Mouse (Mus musculus) hindbrain, embryonic 11.5 days (tissue): ENCODE measurements around the gene Map3k13. TPM values are rescaled to one million over a fixed set of nuclear protein-coding genes. Genes with fewer than 3 reads are reported as not detected.

Experiments used
- ATAC-seq: fragments of 200-750 bp; cut with Nextera tagmentation; 2 replicates; pipeline ENCODE4 v1.8.0; 2017; ENCODE audit warnings: mild to moderate bottlenecking, moderate TSS enrichment, moderate library complexity; ENCODE audit not compliant: low FRiP score
- DNase-seq: peaks from one replicate; pipeline ENCODE4 v3.0.0-alpha.2; 2015; ENCODE audit warnings: low spot score
- H3K27ac ChIP-seq: fragments of 300-500 bp; sonication (generic); 2 replicates; pipeline ENCODE4 v1.5.1; 2014; ENCODE audit warnings: mild to moderate bottlenecking, low read depth, low read length
- H3K27me3 ChIP-seq: fragments of 300-500 bp; sonication (generic); 2 replicates; pipeline ENCODE4 v1.6.1; 2014; ENCODE audit warnings: mild to moderate bottlenecking, low read length, moderate library complexity, mixed read lengths; ENCODE audit not compliant: control insufficient read depth, insufficient read depth
- H3K36me3 ChIP-seq: fragments of 300-500 bp; sonication (generic); 2 replicates; pipeline ENCODE4 v1.6.1; 2014; ENCODE audit warnings: mild to moderate bottlenecking, low read length, moderate library complexity, mixed read lengths; ENCODE audit not compliant: control insufficient read depth, insufficient read depth
- H3K4me1 ChIP-seq: fragments of 300-500 bp; sonication (generic); replicated peaks from 2 replicates; pipeline ENCODE4 v1.6.1; 2014; ENCODE audit warnings: low read length, mixed read lengths; ENCODE audit not compliant: control insufficient read depth, insufficient read depth
- H3K4me2 ChIP-seq: fragments of 300-500 bp; sonication (generic); replicated peaks from 2 replicates; pipeline ENCODE4 v1.6.1; 2014; ENCODE audit warnings: mild to moderate bottlenecking, low read depth, low read length
- H3K4me3 ChIP-seq: fragments of 300-500 bp; sonication (generic); 2 replicates; pipeline ENCODE4 v1.5.1; 2014; ENCODE audit warnings: low read depth, low read length
- H3K9ac ChIP-seq: fragments of 300-500 bp; sonication (generic); 2 replicates; pipeline ENCODE4 v1.6.1; 2014; ENCODE audit warnings: low read depth, low read length
- H3K9me3 ChIP-seq: fragments of 300-500 bp; sonication (generic); 2 replicates; pipeline ENCODE4 v1.6.1; 2016; ENCODE audit warnings: low read length; ENCODE audit not compliant: control insufficient read depth
- WGBS: fragments of 180-500 bp; shearing (Covaris S2); extraction: QIAGEN DNeasy Blood & Tissue Kit; methylation state at CpG from one replicate; pipeline ENCODE4 v1.1.7; 2014; 5-methylcytosine and 5-hydroxymethylcytosine counted together
- polyA plus RNA-seq: library from polyadenylated mRNA; unstranded; fragments of >200 nt; fragmentation: Nextera tagmentation; extraction: Ambion mirVana; gene quantifications from 2 replicates; pipeline ENCODE4 v1.2.1, GENCODE M21; 2014

Map3k13 gene
- polyA plus RNA-seq, 1 experiment from 2014 or later, result 7.5 TPM

GRCm38 (mm10) chr16:21833469-21833868 lies 39.3 kb downstream of the Map3k13 start:
- Histone ChIP-seq H3K4me2 (no peak overlapping the region), H3K9me3 (no peaks in the 10 kb centered on the region), H3K4me1 (no peaks in the 10 kb centered on the region), H3K36me3 (no peaks in the 10 kb centered on the region), H3K4me3 (no peak overlapping the region), H3K27ac (no peak overlapping the region), H3K27me3 (no peaks in the 10 kb centered on the region), H3K9ac (no peak overlapping the region)
- no peak for ATAC-seq
- no peak for DNase-seq
- WGBS, result 58% methylated on average over 1 of the region's 1 CpGs

GRCm38 (mm10) chr16:21833970-21834369 lies 39.8 kb downstream of the Map3k13 start:
- DNase-seq (no peak), ATAC-seq (no peak)
- no peak overlapping the region for H3K4me3 ChIP-seq
- no peaks in the 10 kb centered on the region for H3K9me3 ChIP-seq
- no peaks in the 10 kb centered on the region for H3K36me3 ChIP-seq
- WGBS, result 75% methylated on average over 10 of the region's 10 CpGs
- H3K9ac ChIP-seq, result no peak overlapping the region
- no peak overlapping the region for H3K27ac ChIP-seq
- no peaks in the 10 kb centered on the region for H3K4me1 ChIP-seq
- H3K27me3 ChIP-seq, result no peaks in the 10 kb centered on the region
- H3K4me2 ChIP-seq, result no peak overlapping the region

- H3K4me1 ChIP-seq, result no peaks in the 10 kb centered on the region
- WGBS, result 85% methylated on average over 8 of the region's 8 CpGs
- H3K36me3 ChIP-seq, result no peaks in the 10 kb centered on the region
- H3K4me3 ChIP-seq, result no peak overlapping the region
- no peak for ATAC-seq
- no peak overlapping the region for H3K9ac ChIP-seq
- H3K27me3 ChIP-seq, result no peaks in the 10 kb centered on the region
- H3K27ac ChIP-seq, result no peak overlapping the region
- no peak overlapping the region for H3K4me2 ChIP-seq
- H3K9me3 ChIP-seq, result no peaks in the 10 kb centered on the region
- no peak for DNase-seq
Measured at GRCm38 (mm10) chr16:21834866-21835583, 40.9 kb downstream of the Map3k13 start.

GRCm38 (mm10) chr16:21835584-21835931 lies 41.4 kb downstream of the Map3k13 start:
- Histone ChIP-seq H3K4me3 (no peak overlapping the region), H3K36me3 (no peaks in the 10 kb centered on the region), H3K4me2 (no peak overlapping the region), H3K4me1 (no peaks in the 10 kb centered on the region), H3K9me3 (no peaks in the 10 kb centered on the region), H3K27me3 (no peaks in the 10 kb centered on the region), H3K9ac (no peak overlapping the region), H3K27ac (no peak overlapping the region)
- no peak for ATAC-seq
- 70% methylated on average over 7 of the region's 7 CpGs for WGBS
- DNase-seq, result no peak

- Histone ChIP-seq H3K4me1 (no peaks in the 10 kb centered on the region), H3K9me3 (no peaks in the 10 kb centered on the region), H3K4me3 (no peak overlapping the region), H3K9ac (no peak overlapping the region), H3K4me2 (no peak overlapping the region), H3K36me3 (no peaks in the 10 kb centered on the region), H3K27ac (no peak overlapping the region), H3K27me3 (no peaks in the 10 kb centered on the region)
- ATAC-seq (no peak), DNase-seq (no peak)
- whole genome bisulfite sequencing, result 62% methylated on average over 7 of the region's 7 CpGs
Measured at GRCm38 (mm10) chr16:21836311-21837072, 42.3 kb downstream of the Map3k13 start.

- 85% methylated on average over 6 of the region's 6 CpGs for WGBS
- H3K4me3 ChIP-seq, result no peak overlapping the region
Measured at GRCm38 (mm10) chr16:21837694-21838093, 43.5 kb downstream of the Map3k13 start.

GRCm38 (mm10) chr16:21845800-21846671 lies 51.9 kb downstream of the Map3k13 start:
- DNase-seq, result peak; percentile 87
- H3K4me2 ChIP-seq, result peak overlapping the region; percentile 54
- H3K27me3 ChIP-seq, result no peaks in the 10 kb centered on the region
- peak overlapping the region; percentile 72 for H3K9ac ChIP-seq
- peaks cover 2% of the 10 kb centered on the region; the same call in 1 of the 2 replicates for H3K4me1 ChIP-seq
- peak overlapping the region; percentile 50 for H3K4me3 ChIP-seq
- ATAC-seq, result peak; percentile 100
- no peaks in the 10 kb centered on the region for H3K36me3 ChIP-seq
- WGBS, result 2% methylated on average over 16 of the region's 16 CpGs
- peak overlapping the region; percentile 89 for H3K27ac ChIP-seq
- no peaks in the 10 kb centered on the region for H3K9me3 ChIP-seq

More at GRCm38 (mm10) chr16:21837694-21838093, 43.5 kb downstream of the Map3k13 start:
- H3K9me3 ChIP-seq, result no peaks in the 10 kb centered on the region
- no peak overlapping the region for H3K9ac ChIP-seq
- DNase-seq (no peak), ATAC-seq (no peak)
- no peak overlapping the region for H3K27ac ChIP-seq
- no peaks in the 10 kb centered on the region for H3K4me1 ChIP-seq
- no peaks in the 10 kb centered on the region for H3K36me3 ChIP-seq
- H3K27me3 ChIP-seq, result no peaks in the 10 kb centered on the region
- no peak overlapping the region for H3K4me2 ChIP-seq

- H3K4me2 ChIP-seq, result no peak overlapping the region
- H3K4me3 ChIP-seq, result no peak overlapping the region
- ATAC-seq, result no peak
- no peak overlapping the region for H3K27ac ChIP-seq
- no peak for DNase-seq
- no peaks in the 10 kb centered on the region for H3K36me3 ChIP-seq
- no peaks in the 10 kb centered on the region for H3K27me3 ChIP-seq
- H3K4me1 ChIP-seq, result peaks cover 4% of the 10 kb centered on the region; the same call in 1 of the 2 replicates
- 67% methylated on average over 3 of the region's 3 CpGs for WGBS
- H3K9me3 ChIP-seq, result no peaks in the 10 kb centered on the region
- H3K9ac ChIP-seq, result no peak overlapping the region
Measured at GRCm38 (mm10) chr16:21848444-21848843, 54.3 kb downstream of the Map3k13 start.
